Mouse (Mus musculus): ENCODE results near the gene Mea1. TPM values are rescaled to one million over a fixed set of nuclear protein-coding genes. Genes with fewer than 3 reads are reported as not detected.

Mea1 gene
- polyA plus RNA-seq, 1 experiment from 2014 or later: 109 TPM

GRCm38 (mm10) chr17:46646322-46646662, 32.3 kb upstream of the Mea1 start:
- ATAC-seq (replicated peaks; ENCODE audit: extremely low read depth, insufficient read depth, low FRiP score): no peak; the same call in 1 of the 2 replicates
- Histone ChIP-seq H3K4me2 (ENCODE audit: low read depth, low read length) (peak overlapping the region; percentile 84), H3K9ac (ENCODE audit: low read length) (peak overlapping the region; percentile 83), H3K36me3 (ENCODE audit: control insufficient read depth, insufficient read depth) (peaks cover 11% of the 10 kb centered on the region; the same call in 1 of the 2 replicates), H3K4me1 (ENCODE audit: control insufficient read depth, insufficient read depth, low read length) (peaks cover 26% of the 10 kb centered on the region), H3K27me3 (ENCODE audit: control insufficient read depth, insufficient read depth, low read length) (no peaks in the 10 kb centered on the region), H3K4me3 (ENCODE audit: low read length) (peak overlapping the region; percentile 74), H3K9me3 (replicated peaks; ENCODE audit: control insufficient read depth, low read length) (no peaks in the 10 kb centered on the region), H3K27ac (ENCODE audit: low read length) (peak overlapping the region; percentile 73)
- WGBS: under 1% methylated on average over 19 of the region's 19 CpGs

DNA sequence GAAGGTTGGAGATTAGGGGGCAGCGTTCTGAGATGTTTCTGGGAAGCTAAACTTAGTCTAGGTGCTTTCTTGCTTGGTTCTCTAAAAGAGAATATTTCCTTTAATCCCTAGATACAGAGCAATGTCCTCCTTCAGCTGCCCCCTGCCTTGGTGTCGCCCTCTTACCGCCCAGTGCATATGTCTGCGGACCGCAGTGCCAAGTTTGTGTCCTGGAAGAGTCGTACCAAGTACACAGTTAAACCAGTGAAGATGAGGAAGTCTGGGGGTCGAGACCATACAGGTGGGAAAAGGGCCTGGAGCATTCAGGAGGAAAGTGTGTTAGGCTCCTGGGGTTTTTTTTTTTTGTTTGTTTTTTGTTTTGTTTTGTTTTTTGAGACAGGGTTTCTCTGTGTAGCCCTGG, 31.3 kb upstream of the Mea1 start:
- Histone ChIP-seq H3K4me1 (ENCODE audit: control insufficient read depth, insufficient read depth, low read length) (peaks cover 36% of the 10 kb centered on the region), H3K9ac (ENCODE audit: low read length) (no peak overlapping the region), H3K36me3 (ENCODE audit: control insufficient read depth, insufficient read depth) (peaks cover 5% of the 10 kb centered on the region; the same call in 1 of the 2 replicates), H3K9me3 (replicated peaks; ENCODE audit: control insufficient read depth, low read length) (no peaks in the 10 kb centered on the region), H3K27me3 (ENCODE audit: control insufficient read depth, insufficient read depth, low read length) (no peaks in the 10 kb centered on the region), H3K4me3 (ENCODE audit: low read length) (no peak overlapping the region), H3K4me2 (ENCODE audit: low read depth, low read length) (no peak overlapping the region), H3K27ac (ENCODE audit: low read length) (no peak overlapping the region)
- no peak for ATAC-seq (replicated peaks; ENCODE audit: extremely low read depth, insufficient read depth, low FRiP score)
- WGBS: 92% methylated on average over 7 of the region's 7 CpGs

DNA sequence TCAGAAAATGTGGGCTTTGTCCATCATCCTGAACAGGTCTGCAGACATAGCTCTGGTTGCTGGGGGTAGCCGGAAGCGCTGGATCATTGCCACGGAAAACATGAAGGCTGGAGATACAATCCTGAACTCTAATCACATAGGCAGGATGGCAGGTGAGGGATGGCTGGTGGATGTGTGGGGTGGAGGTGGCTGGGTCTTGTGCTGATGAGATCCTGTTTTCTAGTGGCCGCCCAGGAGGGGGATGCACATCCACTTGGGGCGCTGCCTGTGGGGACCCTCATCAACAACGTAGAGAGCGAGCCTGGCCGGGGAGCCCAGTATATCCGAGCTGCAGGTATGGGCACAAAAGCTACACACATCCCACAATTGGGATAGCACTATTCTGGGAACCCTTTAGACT, 30.2 kb upstream of the Mea1 start:
- Histone ChIP-seq H3K27ac (ENCODE audit: low read length) (no peak overlapping the region), H3K4me1 (ENCODE audit: control insufficient read depth, insufficient read depth, low read length) (peaks cover 44% of the 10 kb centered on the region), H3K36me3 (ENCODE audit: control insufficient read depth, insufficient read depth) (peaks cover 13% of the 10 kb centered on the region), H3K9ac (ENCODE audit: low read length) (no peak overlapping the region), H3K27me3 (ENCODE audit: control insufficient read depth, insufficient read depth, low read length) (no peaks in the 10 kb centered on the region), H3K9me3 (replicated peaks; ENCODE audit: control insufficient read depth, low read length) (no peaks in the 10 kb centered on the region), H3K4me3 (ENCODE audit: low read length) (no peak overlapping the region), H3K4me2 (ENCODE audit: low read depth, low read length) (no peak overlapping the region)
- WGBS: 91% methylated on average over 9 of the region's 9 CpGs
- no peak for ATAC-seq (replicated peaks; ENCODE audit: extremely low read depth, insufficient read depth, low FRiP score)

DNA sequence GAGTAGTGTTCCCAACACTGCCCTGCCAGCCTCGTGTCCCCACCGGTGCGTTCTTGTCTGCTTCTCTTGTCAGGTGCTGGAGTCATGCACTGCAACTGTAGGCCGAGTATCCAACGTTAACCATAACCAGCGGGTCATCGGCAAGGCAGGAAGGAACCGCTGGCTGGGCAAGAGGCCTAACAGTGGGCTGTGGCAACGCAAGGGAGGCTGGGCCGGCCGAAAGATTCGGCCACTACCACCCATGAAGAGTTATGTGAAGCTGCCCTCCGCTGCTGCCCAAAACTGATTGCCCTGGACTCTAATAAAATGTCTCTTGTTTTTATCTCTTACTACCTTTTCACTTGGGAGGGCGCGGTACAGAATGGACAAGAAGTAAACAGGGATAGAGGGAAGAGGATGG, 28.8 kb upstream of the Mea1 start:
- Histone ChIP-seq H3K27ac (ENCODE audit: low read length) (peak overlapping the region; percentile 99), H3K9ac (ENCODE audit: low read length) (peak overlapping the region; percentile 97), H3K27me3 (ENCODE audit: control insufficient read depth, insufficient read depth, low read length) (no peaks in the 10 kb centered on the region), H3K4me3 (ENCODE audit: low read length) (peak overlapping the region; percentile 80), H3K36me3 (ENCODE audit: control insufficient read depth, insufficient read depth) (peaks cover 27% of the 10 kb centered on the region), H3K4me2 (ENCODE audit: low read depth, low read length) (peak overlapping the region; percentile 93), H3K4me1 (ENCODE audit: control insufficient read depth, insufficient read depth, low read length) (peaks cover 39% of the 10 kb centered on the region), H3K9me3 (replicated peaks; ENCODE audit: control insufficient read depth, low read length) (no peaks in the 10 kb centered on the region)
- WGBS: 24% methylated on average over 15 of the region's 15 CpGs
- ATAC-seq (replicated peaks; ENCODE audit: extremely low read depth, insufficient read depth, low FRiP score): no peak

DNA sequence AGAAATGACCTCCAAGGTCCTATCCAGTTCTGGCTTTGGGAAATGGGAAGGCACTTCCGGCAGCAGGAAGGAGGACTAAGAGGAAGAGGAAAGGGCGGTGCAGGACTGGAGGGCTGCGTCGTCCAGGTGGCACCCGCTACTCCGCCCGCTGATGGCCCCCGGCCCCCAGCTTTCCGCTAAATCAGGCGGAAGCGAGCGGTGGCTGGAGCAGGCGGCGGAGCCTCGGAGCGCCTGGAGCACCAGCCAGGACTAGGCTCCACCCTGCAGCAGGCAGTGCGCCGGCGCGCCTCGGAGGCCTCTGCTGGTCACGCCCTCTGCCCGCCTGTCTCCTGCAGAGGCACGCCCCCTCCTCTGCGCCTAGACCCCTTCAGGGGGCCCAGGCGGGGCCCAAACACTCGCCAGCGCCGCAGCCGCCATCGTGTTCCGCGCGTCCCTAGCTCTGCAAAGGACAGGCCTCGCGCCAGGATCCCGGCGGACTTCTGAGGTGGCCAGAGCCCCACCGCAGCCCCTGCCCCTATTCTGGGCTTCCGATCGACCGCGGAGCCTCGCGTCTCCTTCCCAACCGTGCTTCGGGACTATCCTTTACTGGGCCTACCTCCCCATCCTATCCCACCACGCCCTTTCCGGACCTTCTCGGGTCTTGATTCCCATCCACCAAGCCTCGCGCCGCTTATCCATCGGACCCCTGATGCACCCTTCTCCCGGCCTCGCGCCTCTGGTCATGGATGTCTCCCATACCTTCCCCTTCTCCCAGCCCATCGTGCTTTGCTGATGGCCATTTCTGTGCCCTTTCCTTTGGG, 28.2 kb upstream of the Mea1 start, which contains the start of gene Cul7:
Cul7 (plus strand) TSS at position 106 of the 800 bp plus-strand sequence.
- H3K4me3 ChIP-seq (ENCODE audit: low read length): peak within 1 kb of the TSS; percentile 80
- H3K4me2 ChIP-seq (ENCODE audit: low read depth, low read length): peak within 1 kb of the TSS; percentile 93
- no peaks in the 10 kb centered on the region for H3K9me3 ChIP-seq (replicated peaks; ENCODE audit: control insufficient read depth, low read length)
- peak within 1 kb of the TSS; percentile 99 for H3K27ac ChIP-seq (ENCODE audit: low read length)
- under 1% methylated on average over 58 of the region's 58 CpGs for WGBS
- peak within 1 kb of the TSS; percentile 97 for H3K9ac ChIP-seq (ENCODE audit: low read length)
- peak; percentile 92 for ATAC-seq (replicated peaks; ENCODE audit: extremely low read depth, insufficient read depth, low FRiP score)
- peaks cover 35% of the 10 kb centered on the region for H3K4me1 ChIP-seq (ENCODE audit: control insufficient read depth, insufficient read depth, low read length)
- no peaks in the 10 kb centered on the region for H3K27me3 ChIP-seq (ENCODE audit: control insufficient read depth, insufficient read depth, low read length)
- H3K36me3 ChIP-seq (ENCODE audit: control insufficient read depth, insufficient read depth): peaks cover 31% of the 10 kb centered on the region

- Histone ChIP-seq H3K36me3 (ENCODE audit: control insufficient read depth, insufficient read depth) (peaks cover 38% of the 10 kb centered on the region), H3K4me1 (ENCODE audit: control insufficient read depth, insufficient read depth, low read length) (peaks cover 35% of the 10 kb centered on the region), H3K4me2 (ENCODE audit: low read depth, low read length) (peak overlapping the region; percentile 93), H3K27me3 (ENCODE audit: control insufficient read depth, insufficient read depth, low read length) (no peaks in the 10 kb centered on the region), H3K9me3 (replicated peaks; ENCODE audit: control insufficient read depth, low read length) (no peaks in the 10 kb centered on the region), H3K9ac (ENCODE audit: low read length) (peak overlapping the region; percentile 97), H3K27ac (ENCODE audit: low read length) (peak overlapping the region; percentile 99), H3K4me3 (ENCODE audit: low read length) (peak overlapping the region; percentile 80)
- ATAC-seq (replicated peaks; ENCODE audit: extremely low read depth, insufficient read depth, low FRiP score): no peak
- WGBS: 64% methylated on average over 17 of the region's 17 CpGs
Observed at GRCm38 (mm10) chr17:46651292-46651691, 27.3 kb upstream of the Mea1 start.

- peak overlapping the region; percentile 99 for H3K27ac ChIP-seq (ENCODE audit: low read length)
- ATAC-seq (replicated peaks; ENCODE audit: extremely low read depth, insufficient read depth, low FRiP score): no peak
- H3K4me3 ChIP-seq (ENCODE audit: low read length): peak overlapping the region; percentile 80
- peak overlapping the region; percentile 93 for H3K4me2 ChIP-seq (ENCODE audit: low read depth, low read length)
- no peaks in the 10 kb centered on the region for H3K27me3 ChIP-seq (ENCODE audit: control insufficient read depth, insufficient read depth, low read length)
- peaks cover 41% of the 10 kb centered on the region for H3K36me3 ChIP-seq (ENCODE audit: control insufficient read depth, insufficient read depth)
- 51% methylated on average over 20 of the region's 20 CpGs for WGBS
- H3K9me3 ChIP-seq (replicated peaks; ENCODE audit: control insufficient read depth, low read length): no peaks in the 10 kb centered on the region
- H3K4me1 ChIP-seq (ENCODE audit: control insufficient read depth, insufficient read depth, low read length): peaks cover 30% of the 10 kb centered on the region
- peak overlapping the region; percentile 97 for H3K9ac ChIP-seq (ENCODE audit: low read length)
Observed at GRCm38 (mm10) chr17:46651755-46652547, 26.6 kb upstream of the Mea1 start.

- no peak for ATAC-seq (replicated peaks; ENCODE audit: extremely low read depth, insufficient read depth, low FRiP score)
- Histone ChIP-seq H3K4me1 (ENCODE audit: control insufficient read depth, insufficient read depth, low read length) (peaks cover 20% of the 10 kb centered on the region), H3K4me2 (ENCODE audit: low read depth, low read length) (no peak overlapping the region), H3K9ac (ENCODE audit: low read length) (no peak overlapping the region), H3K27ac (ENCODE audit: low read length) (no peak overlapping the region), H3K27me3 (ENCODE audit: control insufficient read depth, insufficient read depth, low read length) (no peaks in the 10 kb centered on the region), H3K4me3 (ENCODE audit: low read length) (no peak overlapping the region), H3K9me3 (replicated peaks; ENCODE audit: control insufficient read depth, low read length) (no peaks in the 10 kb centered on the region), H3K36me3 (ENCODE audit: control insufficient read depth, insufficient read depth) (peaks cover 70% of the 10 kb centered on the region)
- WGBS: 78% methylated on average over 6 of the region's 6 CpGs
Observed at GRCm38 (mm10) chr17:46656054-46656453, 22.5 kb upstream of the Mea1 start.

DNA sequence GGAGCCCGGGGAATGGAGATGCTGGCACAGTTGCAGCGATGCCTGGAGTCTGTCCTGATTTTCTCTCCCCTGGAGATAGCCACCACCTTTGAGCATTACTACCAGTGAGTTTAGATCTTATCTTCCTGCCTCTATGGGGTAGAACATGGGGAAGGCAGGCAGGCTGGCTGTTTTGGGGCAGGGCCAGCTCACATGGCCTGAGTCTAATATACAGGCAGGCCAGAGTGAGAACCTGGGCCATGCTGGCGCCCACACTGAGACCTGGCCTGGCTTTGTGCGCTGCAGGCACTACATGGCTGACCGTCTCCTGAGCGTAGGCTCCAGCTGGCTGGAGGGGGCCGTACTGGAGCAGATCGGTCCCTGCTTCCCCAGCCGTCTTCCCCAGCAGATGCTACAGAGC, 17.2 kb upstream of the Mea1 start:
- H3K27me3 ChIP-seq (ENCODE audit: control insufficient read depth, insufficient read depth, low read length): no peaks in the 10 kb centered on the region
- ATAC-seq (replicated peaks; ENCODE audit: extremely low read depth, insufficient read depth, low FRiP score): no peak
- no peak overlapping the region for H3K9ac ChIP-seq (ENCODE audit: low read length)
- H3K4me2 ChIP-seq (ENCODE audit: low read depth, low read length): no peak overlapping the region
- H3K9me3 ChIP-seq (replicated peaks; ENCODE audit: control insufficient read depth, low read length): no peaks in the 10 kb centered on the region
- H3K4me1 ChIP-seq (ENCODE audit: control insufficient read depth, insufficient read depth, low read length): no peaks in the 10 kb centered on the region
- H3K36me3 ChIP-seq (ENCODE audit: control insufficient read depth, insufficient read depth): peaks cover 66% of the 10 kb centered on the region
- no peak overlapping the region for H3K4me3 ChIP-seq (ENCODE audit: low read length)
- 93% methylated on average over 9 of the region's 9 CpGs for WGBS
- no peak overlapping the region for H3K27ac ChIP-seq (ENCODE audit: low read length)

All from heart, embryonic 16.5 days (tissue).